Mouse (Mus musculus): ENCODE data around the gene 4930426L09Rik.

DNA sequence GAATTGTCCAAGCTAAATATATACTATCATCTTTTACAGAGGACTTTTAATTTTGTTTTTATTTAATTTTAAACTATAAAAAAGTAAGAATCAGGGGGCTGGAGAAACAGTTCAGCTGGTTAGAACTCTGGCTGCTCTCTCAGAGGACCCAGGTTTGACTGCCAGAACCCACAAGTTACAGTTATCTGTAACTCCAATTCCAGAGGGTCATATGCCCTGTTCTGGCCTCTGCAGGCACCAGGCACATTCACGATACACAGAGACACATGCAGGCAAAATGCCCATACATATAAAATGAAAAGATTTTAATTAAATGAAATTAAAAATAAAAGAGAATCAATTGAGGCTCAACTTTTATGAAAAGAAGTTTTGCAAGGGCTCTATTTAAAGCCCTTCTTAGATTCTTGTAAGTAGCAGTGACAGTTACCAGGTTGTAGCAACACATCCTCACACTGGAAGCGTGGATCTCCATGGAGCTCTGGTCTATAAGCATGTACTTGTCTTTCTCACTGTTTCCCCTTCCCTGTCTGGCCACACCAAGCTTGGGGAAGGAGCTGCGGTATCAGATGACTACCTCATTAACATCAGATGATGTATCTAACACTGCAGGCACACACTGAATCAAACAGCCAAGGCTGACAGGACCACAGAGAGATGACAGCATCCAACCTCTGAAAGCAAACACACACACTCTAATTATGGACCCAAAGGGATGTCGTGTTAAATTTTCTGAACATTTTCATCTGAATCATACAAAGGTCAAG lies 23.1 kb upstream of the 4930426L09Rik start:
- no peak for TF ChIP-seq CTCF (IDR thresholded peaks at IDR 0.05; ENCODE audit: low read depth)
- no peak for TF ChIP-seq EP300 (IDR thresholded peaks at IDR 0.05; ENCODE audit: low read depth)
